Mouse (Mus musculus): ENCODE results near the gene Myb.

- TF ChIP-seq ZC3H11A (IDR thresholded peaks at IDR 0.05; ENCODE audit: borderline replicate concordance, low read depth, low read length), result no peak
- TF ChIP-seq MAFK (IDR thresholded peaks at IDR 0.05; ENCODE audit: insufficient read depth, low read depth, low read length), result no peak
- TF ChIP-seq ZNF384 (IDR thresholded peaks at IDR 0.05; ENCODE audit: low read depth, low read length), result no peak
- TF ChIP-seq HCFC1 (IDR thresholded peaks at IDR 0.05; ENCODE audit: borderline replicate concordance, insufficient read depth, low read length), result no peak
- no peak for TF ChIP-seq CHD2 (IDR thresholded peaks at IDR 0.05; ENCODE audit: low read depth, low read length)
Observed at GRCm38 (mm10) chr10:21156953-21157499, 3.8 kb downstream of the Myb start.
